Mouse (Mus musculus): ENCODE results near the gene Scmh1.

DNA sequence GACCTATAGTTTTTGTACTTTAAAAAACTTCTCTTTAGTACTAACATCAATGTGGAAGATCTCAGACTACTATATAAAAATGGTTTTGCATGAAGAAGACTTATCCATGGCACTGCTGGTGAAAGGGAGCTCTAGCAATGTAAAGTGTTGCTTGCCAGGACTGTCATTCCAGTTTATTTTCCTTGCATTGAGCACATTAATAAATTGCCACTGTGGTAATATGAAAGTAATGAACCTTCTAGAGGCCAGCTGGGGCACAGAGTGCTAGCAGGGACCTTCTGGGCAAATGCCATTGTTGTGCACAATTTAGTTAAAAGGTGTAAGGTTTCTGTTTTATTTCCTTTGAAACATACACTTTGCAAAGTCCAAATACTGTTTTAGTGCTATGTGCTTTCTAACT is 25.5 kb downstream of the Scmh1 start:
- TF ChIP-seq CTCF (IDR thresholded peaks at IDR 0.05; ENCODE audit: borderline replicate concordance, insufficient read depth, low read depth, low read length): no peak
- no peak for TF ChIP-seq POLR2A (IDR thresholded peaks at IDR 0.05; ENCODE audit: borderline replicate concordance, insufficient read depth, low read length)

Data from cerebellum, adult 2 months (tissue).